Mouse (Mus musculus): ENCODE data around the gene Gm49384. TPM values are rescaled to one million over a fixed set of nuclear protein-coding genes. Genes with fewer than 3 reads are reported as not detected.

Gene Gm49384
- total RNA-seq, 4 experiments from 2014 or later: 1.8 to 2.6 (median 2.1) TPM

GRCm38 (mm10) chr12:69207926-69208325, 3.9 kb upstream of the Gm49384 start:
- DNase-seq (ENCODE audit: low spot score in 2 of 2): no peak

DNA sequence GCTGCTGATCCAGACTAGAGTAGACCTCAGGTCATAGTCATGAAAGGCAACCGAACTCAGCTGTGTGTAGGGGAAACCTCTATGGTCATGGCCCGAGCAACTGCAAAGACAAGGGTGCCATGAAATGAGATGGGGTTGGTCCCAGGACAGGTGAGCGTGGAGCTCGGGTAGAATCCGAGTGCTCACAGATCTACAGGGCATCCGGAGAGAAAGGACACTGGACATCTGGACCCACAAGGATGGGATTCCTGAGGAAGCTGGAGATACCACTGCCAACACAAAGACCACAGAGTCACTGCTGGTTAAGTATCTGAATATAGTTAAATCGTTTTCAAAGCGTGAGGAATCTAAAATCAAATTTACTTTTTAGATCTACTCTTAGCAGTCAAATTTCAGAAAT, 3.3 kb upstream of the Gm49384 start:
- DNase-seq (ENCODE audit: low spot score in 2 of 2): no peak

GRCm38 (mm10) chr12:69198985-69199384, 5.1 kb downstream of the Gm49384 start:
- DNase-seq (ENCODE audit: low spot score in 2 of 2): no peak

GRCm38 (mm10) chr12:69198164-69198535, 5.9 kb downstream of the Gm49384 start, which contains the start of gene Dnaaf2:
TSS of gene Dnaaf2 (minus strand) at chr12:69198429.
- DNase-seq (ENCODE audit: low spot score in 2 of 2): peak in 1 of 2 experiments; percentile 13

GRCm38 (mm10) chr12:69197378-69198163, 6.5 kb downstream of the Gm49384 start:
- peak in 1 of 2 experiments; percentile 27 for DNase-seq (ENCODE audit: low spot score in 2 of 2)

DNA sequence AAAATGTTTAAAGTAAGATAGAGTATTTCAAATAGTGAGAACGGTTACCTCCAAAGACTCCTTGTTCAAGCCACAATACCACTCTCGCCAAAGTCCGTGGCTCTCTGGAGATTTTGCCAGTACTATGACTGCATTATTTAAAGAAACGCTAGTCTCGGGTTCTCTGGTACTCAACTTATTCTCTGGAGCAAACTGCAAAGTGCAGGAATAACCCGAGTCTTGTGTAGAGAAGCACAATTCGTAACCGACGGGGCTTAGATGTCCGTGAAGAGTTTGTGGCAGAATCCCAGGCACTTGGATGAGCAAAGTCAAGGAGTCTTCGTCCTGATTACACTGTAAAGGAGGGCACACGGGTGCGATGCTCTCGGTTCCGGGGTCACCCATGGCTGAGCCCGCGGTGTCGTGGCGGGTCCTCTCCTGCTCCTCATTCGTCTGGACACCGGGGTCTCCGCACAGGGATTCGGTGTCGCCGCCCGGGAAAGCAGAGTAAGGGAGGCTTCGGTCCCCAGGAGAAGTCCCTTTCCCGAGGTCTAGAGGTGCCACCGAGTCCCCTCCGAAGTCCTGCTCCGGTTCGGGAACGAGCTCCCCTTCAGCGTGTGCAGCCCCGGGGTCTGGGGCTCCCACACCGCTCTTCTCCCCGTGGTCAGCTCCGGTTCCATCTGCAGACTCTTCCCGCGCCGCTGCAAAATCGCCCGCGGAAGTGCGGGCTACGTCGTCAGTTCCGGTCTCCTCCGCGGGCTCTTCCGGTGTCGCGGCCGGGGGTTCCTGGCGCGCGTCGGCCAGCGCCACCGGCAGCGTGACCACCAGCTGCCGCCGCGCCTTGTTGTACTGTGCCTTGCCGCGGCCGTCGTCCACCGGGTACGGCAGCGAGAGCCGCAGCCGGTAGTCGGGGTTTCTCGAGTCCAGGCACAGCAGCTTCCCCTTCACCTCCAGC, 7.4 kb downstream of the Gm49384 start, which contains the start of gene Gm49383:
Gene Gm49383, minus strand, starts transcription at position 661 of the 934 bp plus-strand sequence.
- peak; percentile 36 to 48 for DNase-seq (ENCODE audit: low spot score in 2 of 2)

- no peak for DNase-seq (ENCODE audit: low spot score in 2 of 2)
Observed at GRCm38 (mm10) chr12:69192637-69193036, 11.4 kb downstream of the Gm49384 start.

GRCm38 (mm10) chr12:69191396-69191795, 12.7 kb downstream of the Gm49384 start:
- no peak for DNase-seq (ENCODE audit: low spot score in 2 of 2)

- no peak for DNase-seq (ENCODE audit: low spot score in 2 of 2)
Observed at GRCm38 (mm10) chr12:69190522-69190921, 13.5 kb downstream of the Gm49384 start.

DNA sequence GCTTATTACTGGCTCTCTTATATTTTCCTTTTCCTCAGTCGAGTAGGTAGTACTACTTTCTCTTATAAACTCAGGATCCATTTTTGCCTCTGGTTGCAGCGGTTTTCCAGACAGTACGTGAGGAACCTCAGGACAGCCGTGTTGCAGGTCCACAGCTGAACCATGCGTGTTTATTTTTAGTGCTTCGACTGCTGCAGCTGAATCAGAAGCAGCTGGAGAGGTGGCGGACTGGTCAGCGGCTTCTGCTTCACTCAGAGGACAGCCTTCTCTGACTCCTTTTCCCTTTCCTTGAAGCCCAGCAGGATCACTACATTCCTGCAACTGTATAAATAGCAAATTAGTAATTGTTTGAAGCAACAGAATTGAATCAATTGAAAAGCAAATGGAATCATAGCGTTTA, 14.0 kb downstream of the Gm49384 start:
- DNase-seq (ENCODE audit: low spot score in 2 of 2): no peak

DNA sequence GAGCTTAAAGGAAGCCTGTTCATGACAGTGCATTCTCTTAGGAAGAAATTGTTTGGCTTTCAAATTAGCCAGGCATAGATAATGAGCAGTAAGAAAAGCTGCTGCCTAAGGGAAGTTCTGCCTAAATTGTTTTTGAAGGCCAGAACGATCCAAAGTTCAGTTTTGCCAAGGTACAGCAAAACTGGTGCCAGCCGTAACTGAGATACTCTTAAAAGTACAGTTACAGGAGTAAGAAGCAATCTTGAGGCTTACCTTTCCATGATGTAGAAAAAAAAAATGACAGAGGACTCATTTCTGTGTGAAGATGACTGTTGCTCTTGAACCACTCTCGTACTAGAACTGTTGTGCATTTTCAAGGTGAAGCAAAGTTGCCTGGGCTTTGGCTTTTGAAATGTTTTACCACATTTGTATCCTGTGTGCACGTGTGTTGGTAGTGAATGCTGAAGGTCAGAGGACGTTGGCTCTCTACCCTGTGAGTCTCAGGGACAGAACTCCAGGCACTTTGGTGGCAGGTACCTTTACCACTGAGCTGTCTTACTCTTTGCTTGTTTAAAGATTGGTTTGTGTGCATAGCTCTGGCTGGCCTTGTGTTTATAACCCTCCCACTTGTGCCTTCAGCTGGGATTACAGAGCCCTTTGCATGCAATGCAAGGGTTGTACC, 17.1 kb downstream of the Gm49384 start:
- no peak for DNase-seq (ENCODE audit: low spot score in 2 of 2)

GRCm38 (mm10) chr12:69185371-69185770, 18.7 kb downstream of the Gm49384 start:
- DNase-seq (ENCODE audit: low spot score in 2 of 2): no peak

- peak in 1 of 2 experiments; percentile 29 for DNase-seq (ENCODE audit: low spot score in 2 of 2)
Observed at GRCm38 (mm10) chr12:69184342-69185295, 19.4 kb downstream of the Gm49384 start.

DNA sequence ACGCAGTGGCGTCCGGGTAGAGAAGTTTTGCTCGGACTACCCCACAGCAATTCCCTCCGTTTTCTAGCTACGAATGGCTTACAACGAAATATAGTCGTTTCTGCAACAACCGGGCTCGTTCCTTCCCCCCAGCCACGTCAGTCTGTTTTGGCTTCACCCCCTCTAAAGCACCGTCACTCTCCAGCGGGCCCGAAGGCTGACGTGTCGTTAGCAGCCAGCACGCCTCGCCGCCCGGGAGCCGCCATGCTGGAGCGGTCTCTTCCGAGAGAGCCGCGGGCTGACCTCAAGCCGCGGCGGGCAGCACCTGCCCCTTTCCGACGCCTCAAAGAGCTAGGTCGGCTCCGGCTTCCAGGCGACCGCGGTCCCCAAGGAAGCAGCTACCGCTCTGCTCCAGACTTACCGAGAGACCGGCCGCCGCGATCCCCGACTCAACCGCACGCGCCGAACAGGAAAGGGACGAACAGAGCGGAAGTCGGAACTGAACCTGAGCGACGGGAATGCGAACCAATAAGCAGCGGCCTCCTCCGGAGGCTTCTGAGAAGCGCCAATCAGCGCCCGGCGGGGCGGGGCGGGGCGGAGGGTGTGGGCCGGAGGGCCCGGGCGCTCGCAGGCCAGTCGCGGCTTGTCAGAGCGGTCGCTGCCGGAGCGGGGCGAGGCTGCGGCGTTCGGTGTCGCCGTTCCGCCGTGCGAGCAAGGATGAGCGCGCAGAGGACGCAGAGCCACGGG, 20.3 kb downstream of the Gm49384 start, which contains the start of the genes Rpl36al and Mgat2:
Gene Rpl36al, minus strand, starts transcription at position 501 of the 726 bp plus-strand sequence.
Gene Mgat2, plus strand, starts transcription at position 575 of the 726 bp plus-strand sequence.
- DNase-seq (ENCODE audit: low spot score in 2 of 2): peak; percentile 96 to 97

DNA sequence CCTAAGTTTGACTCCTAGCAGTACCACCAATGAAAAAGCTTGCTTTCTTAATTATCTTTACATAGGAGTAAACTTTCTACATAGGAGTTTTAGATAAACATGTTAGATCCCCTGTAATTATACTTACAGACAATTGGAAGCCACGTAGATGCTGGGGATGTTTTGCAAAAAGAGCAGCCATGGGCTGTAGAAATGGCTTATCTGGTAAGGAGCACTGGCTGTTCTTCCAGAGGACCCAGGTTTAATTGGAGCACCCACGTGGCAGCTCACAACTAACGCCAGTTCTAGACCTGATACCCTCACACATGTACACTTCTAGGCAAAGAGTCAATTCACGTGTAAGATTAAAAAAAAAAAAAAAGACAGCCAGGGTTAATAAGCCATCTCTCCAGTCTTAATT, 22.3 kb downstream of the Gm49384 start:
- no peak for DNase-seq (ENCODE audit: low spot score in 2 of 2)

DNA sequence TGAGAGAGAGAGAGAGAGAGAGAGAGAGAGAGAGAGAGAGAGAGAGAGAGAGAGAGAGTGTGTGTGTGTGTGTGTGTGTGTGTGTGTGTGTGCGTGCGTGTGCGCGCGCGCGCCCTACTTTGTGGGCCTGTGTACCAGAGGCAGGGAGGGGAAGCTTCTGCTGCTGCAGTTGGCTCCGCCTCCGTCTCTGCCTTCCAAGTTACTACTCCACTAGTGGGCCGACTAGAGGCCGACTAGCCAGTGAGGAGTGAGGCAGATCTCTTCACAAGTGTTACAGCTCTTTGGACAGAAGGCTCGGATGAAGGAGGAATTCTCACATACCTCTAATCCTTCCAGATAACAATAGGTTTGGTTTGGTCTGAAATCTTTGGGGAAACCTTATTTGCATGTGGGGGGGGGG, 24.7 kb downstream of the Gm49384 start:
- DNase-seq (ENCODE audit: low spot score in 2 of 2): no peak

DNA sequence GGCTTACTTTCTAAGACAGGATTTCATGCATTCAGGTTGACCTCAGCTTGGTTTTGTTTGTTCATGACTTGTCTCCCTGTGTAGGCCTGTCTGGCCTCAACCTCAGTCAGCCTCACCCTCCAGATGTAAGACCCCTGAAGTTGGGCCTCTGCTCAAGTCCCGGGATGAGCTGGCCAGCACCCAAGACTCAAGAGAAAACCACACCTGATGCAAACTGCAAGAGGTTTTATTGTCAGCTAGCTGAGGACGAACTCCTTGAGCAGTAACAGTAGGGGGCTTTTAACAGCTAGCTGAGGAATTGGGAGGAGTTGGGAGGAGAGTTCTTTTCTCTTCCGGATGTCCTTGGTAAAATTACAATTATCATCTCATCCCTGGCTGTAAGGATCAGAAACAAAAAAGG, 26.5 kb downstream of the Gm49384 start:
- DNase-seq (ENCODE audit: low spot score in 2 of 2): no peak

GRCm38 (mm10) chr12:69175975-69176374, 28.1 kb downstream of the Gm49384 start:
- DNase-seq (ENCODE audit: low spot score in 2 of 2): no peak

- no peak for DNase-seq (ENCODE audit: low spot score in 2 of 2)
Observed at GRCm38 (mm10) chr12:69171307-69171706, 32.8 kb downstream of the Gm49384 start.
